Mouse (Mus musculus) brain, adult 2 months (tissue): Measurements from ENCODE around the gene Fam107b.
A peak's percentile ranks its signal among the peaks of the same experiment; 100 is the strongest.

Experiments
- DNase-seq: peaks from one replicate; pipeline ENCODE4 v3.0.0; 2011; ENCODE audit warnings: low read depth, low spot score

Gene Fam107b

DNA sequence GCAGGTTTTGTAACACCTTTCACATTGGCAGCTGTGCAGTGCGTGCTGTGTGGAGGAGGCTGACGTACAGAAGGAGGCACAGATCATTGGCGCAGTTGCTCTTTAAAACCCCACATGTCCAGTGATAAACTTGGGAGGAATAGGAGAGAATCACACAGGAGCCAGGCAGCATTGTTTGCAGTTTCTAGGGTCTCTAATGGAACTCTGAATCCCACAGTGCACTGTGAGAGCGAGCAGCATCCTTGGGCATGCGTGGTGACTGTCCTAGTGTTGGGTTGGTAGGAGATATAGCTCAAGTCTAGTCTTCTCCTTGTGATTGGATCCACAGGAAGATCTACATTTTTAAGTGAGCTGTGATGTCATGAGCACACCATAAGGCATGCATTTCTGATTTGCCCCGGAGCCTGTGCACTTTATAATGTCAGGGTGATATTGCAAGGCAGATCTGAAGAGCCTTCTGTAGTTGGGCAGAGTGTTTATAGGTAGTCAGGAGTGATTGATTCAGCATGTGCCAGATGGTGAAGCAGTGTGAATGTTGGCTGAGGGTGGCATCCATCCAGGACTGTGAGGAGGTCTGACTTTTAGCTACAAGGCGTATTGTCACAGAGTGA lies 169.2 kb downstream of the Fam107b start:
- peak; percentile 97 for DNase-seq

DNA sequence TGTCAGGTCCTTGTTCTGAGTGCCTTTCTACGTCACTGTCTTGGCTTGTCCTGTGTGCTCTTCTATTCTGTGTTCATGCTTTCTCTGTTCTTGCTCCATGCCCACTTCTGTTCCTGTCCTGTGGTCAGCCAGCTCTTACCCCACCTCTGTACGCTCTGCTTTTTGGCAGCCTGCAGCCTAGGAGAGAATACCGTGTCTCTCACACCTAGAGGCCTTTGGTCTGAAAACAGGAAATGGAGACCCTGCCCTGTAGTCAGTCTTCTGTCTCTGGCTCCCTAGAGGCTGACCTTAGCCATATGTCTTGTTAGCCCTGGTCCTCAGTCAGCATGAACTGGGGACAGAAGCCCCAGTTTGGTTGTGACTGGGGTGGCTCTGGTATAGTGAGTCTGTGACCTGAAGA lies 170.0 kb downstream of the Fam107b start:
- no peak for DNase-seq

DNA sequence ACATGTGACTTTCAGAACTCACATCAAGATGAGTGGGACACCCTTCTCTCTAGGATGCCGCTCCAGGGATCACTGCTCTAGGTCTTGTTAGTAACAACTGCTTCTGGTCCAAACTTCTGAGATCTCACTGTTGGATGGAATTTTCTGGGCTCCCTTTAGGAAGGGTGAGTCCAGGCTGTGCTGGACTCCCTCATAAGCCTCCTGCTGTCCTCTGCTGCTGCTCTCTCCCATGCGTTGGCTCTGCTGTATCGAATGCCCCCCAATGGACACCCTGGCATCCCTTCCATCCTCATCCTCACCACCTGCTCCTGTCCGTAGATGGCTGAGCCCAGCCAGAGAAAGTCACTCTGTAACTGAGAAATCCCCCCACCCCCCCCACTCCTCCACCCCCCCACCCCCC lies 170.4 kb downstream of the Fam107b start:
- no peak for DNase-seq

DNA sequence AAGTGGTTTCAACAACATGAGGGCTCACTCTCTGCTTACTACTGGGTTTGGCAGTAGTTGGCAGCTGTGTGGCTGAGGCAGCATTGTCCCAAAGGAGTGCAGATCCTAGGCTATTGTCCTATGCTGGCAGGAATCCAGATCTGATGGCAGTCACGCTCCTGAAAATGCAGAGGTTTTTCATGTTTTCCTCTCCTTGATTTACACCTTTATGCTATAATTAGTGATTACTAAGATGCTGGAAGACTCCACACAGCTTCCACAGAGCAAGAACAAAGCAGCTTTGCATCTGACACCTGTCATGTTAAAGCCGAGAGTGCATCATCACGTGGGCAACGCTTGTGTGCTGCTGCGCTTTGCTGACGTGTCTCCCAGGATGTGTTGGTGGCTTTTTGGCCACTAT lies 172.2 kb downstream of the Fam107b start:
- DNase-seq = peak; percentile 36

DNA sequence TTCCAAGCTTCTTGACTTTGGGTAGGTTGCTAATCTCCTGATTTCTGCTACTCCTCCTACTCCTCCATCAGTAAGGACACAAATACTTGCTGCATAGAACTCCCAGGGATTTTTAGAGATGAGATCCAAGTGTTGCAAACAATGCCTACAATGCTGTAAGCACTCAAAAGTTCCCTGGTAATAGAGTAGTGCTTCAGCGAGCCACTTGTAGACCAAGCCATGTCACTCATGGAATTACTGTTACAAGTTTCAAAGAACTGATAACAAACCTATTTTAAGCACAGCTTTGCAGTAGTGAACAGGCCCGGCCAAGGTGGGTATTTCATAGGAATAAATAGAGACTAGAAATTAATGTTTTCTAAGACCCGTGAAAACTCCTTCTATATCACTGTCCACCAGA lies 174.8 kb downstream of the Fam107b start:
- DNase-seq = no peak

DNA sequence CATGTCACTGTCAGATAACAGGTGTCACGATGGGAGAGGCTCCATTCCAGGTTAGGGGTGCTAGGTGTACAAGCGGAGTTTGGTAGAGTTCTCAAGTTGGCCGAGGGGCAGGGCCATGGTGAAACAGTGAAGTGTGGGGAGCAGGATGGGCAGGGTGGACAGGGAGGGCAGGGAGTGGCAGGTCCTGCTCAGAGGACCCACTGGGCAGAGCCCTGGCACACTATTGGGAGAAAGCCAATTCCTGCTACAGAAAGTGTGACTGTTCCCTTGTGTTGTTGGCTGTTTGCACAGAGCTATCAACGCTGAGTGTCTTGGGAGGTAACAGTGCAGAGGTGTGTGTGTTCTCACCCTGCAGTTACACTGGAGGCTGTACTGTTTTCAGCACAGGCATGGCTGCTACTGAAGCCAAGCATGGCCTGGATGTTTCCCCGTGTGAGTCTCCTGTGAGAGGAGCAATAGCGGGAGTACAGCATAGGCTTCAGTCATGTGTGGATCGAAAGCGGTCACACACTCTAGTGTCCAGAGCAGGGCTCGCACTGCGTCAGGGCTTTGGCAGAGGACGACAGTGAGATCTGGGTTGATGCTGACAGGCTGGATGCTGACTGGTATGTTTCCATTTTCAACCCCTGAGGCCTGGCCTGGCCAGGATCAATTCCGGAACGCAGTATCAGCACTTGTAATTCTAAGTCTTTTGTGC lies 175.8 kb downstream of the Fam107b start:
- peak; percentile 66 for DNase-seq

DNA sequence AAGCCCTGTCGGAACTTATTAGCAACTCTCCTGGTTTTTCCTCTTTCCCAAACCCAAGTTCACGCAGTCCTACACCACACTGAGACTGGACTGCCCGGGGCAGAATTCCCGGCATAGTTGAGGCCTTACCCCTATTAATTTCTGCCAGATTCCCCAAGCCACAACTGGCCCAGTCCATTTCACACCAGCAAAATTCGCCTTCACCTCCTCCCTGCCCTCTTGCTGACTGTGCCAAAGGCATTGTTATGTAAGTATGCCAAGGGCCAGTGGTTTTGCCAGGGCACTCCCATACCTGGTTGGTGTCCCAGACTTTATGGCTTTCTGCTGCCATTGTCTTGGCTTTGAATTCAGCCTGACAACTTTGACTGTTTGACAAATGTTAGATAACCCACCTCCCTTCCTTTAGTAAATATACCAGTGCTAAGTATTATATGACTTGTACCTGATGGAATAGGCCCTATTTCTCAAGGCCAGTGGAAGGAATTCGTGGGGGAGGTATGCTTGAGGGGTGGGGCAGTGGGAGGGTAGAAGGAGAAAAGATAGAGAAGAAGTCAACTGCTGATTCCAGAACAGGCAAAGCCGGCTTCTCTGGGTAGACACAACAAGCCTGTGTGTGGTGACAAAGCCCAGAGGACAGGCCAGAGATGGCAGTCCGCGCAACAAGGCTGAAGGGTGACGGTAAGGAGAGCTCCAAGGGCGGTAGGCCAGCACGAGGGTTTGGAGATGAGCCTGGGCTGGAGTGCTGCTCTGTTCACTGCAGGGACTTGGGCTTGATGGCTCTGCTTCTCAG lies 178.6 kb downstream of the Fam107b start:
- DNase-seq = peak; percentile 36

DNA sequence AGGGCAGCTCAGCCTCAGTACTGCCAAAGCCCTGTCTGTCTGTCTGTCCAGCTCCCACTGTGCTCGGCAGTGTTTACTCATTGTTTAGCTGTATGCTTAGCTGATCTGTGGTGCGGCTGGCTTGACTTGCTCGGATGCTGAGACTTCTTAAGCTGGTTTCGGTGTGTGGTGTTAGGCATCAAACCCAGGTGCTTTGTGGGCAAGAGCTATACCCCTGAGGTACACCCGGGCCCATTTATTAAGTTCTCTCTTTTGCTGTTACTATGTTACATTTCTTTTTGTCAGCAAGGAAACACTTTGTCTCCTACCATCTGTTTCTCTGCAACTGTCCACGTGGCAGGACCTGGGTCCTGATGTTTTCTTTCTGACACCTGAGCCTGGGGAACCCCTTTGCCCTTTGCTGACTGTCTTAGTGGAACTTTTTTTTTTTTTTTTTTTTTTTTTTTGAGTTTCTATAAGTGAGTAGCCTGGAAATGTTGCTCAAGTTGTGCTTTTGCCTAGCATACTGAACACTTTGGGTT lies 179.3 kb downstream of the Fam107b start:
- DNase-seq = no peak

DNA sequence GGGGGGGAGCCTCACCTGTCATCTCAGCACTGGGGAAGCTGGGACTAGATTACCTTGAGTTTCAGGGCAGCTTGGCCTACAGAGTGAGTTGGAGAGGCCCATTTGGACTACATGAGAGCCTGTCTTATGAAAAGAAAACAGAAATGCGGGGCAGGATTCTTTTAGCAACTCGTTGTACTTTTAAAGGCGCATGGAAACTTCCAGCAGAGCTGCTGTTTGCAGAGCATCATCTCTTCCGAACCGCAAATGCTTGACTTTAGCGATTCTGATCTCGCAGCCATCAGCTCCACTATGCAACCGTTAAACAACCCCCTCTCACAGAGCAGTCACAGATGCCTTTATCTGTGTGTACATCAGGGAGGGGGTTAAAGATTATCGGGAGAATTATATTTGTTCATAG lies 179.8 kb downstream of the Fam107b start:
- DNase-seq = no peak

DNA sequence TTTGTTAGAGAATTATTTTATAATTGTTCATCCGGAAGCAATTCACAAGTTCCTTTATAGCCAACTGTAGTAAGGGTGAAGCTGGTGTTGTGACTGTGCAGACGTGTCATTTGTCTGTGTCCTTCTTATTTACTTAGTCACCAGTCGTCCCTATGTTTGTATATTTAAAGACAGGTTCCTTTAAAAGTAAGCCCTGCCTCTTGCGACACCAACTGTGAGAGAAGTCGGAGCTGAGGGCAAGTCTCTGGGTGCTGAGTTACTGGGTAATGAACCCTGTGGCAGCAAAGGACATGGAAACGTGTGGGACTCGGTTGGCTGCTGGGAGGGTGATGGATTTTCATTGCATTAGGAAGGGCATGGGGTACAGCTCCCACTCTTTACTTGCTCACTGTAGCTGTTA lies 182.1 kb downstream of the Fam107b start:
- no peak for DNase-seq

DNA sequence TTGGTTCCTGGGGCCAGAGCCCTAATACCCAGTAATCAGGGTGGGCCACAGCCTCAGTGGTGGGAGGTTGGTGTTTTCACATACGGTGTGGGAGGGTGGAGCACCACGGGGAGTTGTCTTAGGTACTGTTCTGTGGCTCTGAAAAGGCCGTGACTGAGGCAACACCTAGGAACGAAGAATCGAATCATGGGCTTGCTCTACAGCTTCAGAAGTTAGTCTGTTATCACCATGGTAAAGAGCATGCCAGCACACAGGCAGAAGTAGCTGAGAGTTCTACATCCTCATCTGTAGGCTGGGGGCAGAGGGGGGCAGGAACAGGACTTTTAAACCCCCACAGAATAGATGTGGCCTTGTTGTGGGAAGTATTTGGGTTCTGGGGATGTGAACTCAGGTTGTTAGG lies 182.6 kb downstream of the Fam107b start:
- DNase-seq = no peak

DNA sequence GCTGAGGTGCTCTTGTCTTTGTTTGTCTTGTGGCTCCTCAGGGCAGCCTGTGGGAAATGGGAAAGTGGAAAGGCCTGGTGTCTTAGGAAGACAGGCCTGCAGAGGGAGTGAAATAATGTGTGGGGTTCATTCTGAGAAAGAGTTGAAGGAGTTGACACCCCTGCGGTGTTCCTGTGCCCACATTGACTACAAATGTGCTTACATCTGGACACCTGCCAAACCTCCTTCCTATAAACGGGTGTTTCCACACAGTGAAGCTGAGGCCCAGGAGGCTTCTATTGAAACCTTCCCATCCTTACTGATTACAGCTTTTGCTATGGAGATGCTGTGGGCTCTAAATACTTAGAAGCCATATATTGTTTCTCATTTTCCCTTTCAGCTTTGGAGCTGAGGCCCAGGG lies 183.5 kb downstream of the Fam107b start:
- DNase-seq = peak; percentile 55

DNA sequence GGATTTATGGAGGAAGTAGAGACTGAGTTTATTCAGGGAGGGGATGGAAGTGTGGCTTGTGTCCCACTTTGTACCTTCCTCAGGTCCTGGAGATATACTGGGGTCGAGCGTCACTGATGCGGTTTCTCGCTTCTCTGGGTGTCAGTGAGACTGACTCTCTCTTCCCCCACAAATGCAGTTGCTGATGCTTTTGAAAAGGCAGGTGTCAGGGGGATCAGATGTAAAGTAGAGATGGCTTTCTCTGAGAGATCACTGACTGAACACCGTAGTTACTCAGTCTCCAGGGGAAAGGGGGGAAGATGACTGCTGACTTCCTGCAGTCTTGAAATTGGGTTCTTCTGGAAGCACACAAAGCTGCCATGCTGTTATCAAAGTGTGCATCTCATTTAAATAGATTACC lies 185.6 kb downstream of the Fam107b start:
- DNase-seq = no peak

DNA sequence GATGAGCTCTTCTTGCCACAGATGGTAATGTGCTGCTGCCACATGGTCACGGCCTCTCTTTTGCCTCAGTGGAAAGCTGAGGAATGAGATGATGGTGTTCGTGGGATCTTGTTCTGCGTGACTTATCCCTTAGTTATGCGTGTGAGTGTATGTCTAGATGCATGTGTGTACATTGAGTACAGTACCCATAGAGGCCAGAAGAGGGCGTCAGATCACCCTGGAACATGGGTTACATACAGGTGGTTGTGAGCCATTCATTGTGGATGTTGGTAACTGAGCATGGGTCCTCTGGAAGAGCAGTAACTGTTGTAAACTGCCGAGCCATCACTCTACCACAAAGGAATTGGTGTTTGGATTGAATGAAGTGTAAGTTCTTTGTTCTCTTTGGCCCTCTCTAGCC lies 188.1 kb downstream of the Fam107b start:
- no peak for DNase-seq

DNA sequence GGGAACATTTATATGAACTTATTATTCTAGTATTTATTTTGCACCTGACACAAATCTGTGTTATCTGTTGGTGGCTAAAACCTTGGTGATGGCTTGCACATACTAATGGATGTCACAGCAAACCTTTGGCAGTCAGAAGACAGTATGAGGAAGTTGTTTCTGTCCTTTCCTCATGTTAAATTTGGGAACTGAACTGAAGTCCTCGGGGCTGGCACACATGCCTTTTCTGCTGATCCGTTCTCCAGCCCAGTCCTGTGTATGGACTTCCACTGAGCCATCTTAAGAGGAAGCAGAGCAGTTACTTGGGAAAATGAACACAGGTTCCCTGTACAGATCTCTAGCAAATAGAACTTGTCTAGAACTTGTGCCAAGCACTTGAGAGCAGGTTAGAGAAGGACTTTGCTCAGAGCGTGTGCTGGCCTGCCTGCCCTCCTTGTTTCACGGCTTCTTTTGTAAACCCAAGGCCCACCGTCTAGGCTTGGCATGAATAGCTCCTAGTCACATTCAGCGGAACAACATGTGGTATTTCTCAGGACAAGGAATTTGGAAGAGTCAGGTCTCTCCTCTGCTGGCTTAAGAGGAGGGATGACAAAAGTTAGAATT lies 190.0 kb downstream of the Fam107b start:
- no peak for DNase-seq

DNA sequence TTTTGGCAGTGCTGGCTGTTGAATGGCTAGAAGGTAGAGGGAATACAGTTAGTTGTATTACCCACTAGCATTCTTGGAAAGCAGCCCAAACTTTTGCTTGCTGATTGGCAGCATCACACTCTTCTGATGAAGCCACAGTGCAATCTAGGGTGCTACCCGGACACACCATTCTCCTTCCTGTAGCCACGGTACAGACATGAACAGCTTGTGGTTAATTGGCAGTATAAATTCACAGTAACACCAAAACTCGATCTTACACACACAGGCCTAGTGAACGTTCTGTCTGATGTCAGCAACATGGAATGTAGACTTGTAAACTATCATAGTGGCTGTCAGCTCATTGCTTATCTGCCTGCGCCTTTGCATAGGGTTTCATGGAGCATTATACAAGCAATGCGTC lies 193.8 kb downstream of the Fam107b start:
- peak; percentile 59 for DNase-seq

DNA sequence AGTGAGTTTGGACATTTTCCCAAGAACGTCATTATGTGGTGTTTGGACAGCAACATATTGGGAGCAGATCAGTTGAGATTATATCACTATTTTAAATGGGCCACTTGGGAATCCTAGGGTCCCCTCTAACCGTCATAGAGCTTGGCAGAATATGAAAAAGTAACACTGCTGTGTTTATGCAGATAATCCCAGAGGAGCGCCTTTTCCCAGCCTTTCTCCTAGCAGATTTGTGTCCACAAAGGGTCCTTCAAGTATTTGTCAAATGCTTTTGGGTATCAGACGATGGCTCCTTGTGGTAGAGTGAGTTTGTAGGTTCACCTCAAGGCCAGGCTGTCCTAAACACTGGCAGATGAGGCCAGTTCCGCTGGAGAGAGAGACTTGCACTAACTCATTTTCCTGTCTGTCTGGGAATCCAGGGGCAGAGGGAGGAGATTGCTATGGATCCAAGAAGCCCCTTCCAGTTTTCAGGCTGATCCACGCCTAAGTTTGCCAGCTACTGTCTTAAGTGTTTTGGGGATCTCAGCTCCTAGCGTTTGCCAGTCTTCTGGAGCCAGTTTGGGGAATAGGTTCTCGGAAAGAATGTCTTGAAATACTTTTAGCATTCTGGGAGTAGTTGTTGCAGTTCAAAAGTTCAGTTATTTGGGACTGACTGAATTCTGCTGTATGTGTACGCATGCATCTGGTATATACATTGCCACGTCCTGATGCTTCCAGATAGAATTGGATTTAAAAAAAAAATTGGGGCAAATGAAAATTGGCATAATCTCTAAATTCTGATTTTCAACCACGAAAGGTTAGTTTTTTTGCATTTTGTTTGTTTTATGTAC lies 195.9 kb downstream of the Fam107b start:
- no peak for DNase-seq

DNA sequence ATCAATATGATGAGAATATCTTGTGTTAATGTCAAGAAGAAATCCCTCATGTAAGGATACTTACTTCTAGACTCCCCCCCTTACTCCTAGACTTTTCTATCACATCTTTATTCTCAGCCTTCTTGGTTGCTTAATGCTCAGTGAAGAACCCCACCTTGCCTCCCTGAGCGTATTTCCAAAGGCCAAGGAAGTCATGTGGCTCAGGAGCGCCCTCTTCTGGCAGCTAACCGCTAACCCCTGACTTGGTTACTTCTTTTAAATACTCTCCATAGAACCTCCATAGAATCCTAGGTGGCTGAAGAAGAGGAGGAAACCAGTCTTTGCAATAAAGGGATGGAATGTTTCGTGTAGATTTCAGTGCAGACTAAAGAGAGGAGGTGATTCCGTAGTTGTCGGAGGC lies 199.0 kb downstream of the Fam107b start:
- DNase-seq = peak; percentile 91

DNA sequence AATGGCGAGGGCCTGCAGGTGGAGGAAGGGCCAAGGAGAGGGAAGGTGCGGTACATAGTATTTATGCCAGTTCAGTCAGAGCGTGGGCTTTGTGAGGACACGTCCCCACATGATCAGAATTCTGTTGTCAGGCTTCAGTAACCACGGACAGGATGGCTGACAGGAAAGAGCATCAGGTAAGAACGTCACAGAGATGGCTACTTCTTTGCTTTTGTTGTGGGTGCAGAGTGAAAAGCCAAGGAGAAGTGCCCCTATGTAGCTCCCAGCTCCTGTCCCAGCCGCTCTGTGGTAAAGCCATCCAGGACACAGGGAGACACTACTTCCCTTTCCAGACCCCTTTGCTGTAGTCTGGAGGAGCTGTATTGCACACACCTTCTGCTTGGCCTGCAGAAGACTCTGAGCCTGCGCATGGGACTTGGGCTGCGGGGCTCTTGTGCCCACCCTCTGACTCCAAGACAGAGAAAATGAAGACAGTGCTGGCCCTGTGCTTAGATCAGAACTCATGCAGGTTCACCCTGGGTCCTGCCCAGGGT lies 199.6 kb downstream of the Fam107b start:
- DNase-seq = no peak

DNA sequence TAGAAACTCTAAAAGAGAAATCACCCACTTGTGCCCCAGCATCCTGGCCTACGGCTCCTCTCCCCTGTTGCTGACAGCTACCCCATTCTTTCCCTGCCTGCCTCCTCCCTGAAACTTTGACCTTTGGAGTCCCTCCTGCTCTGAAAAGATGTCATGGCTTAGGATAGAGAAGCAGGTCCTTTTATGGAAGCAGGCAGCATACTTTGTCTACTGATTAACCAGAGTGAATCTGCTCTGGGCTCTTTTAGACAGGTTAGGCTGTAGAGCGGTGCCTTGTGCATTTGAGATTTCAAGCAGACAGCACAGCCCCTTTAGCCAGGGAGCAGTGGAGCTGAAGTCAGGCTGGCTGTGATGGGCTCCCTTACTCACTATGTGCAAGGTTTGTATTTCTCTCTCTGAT lies 200.1 kb downstream of the Fam107b start:
- no peak for DNase-seq

DNA sequence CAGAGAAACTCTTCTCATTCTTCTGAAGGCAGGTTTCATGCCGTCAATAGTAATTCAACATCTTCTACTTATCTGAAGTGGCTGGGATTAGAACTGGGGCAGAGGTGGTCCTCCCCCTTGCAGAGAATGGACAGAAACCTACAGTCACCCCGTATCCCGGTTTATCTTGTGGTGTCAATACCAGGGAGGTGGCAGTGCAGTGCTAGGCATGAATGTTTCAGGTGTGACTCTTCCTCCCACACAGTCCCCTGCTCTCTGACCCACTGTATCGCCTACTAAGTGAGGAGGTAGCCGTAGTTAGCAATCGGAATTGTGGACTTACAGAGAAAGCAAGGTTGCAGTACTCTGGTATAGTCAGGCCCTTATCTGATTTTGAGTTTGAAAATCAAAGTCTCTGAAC lies 201.2 kb downstream of the Fam107b start:
- no peak for DNase-seq
